Mouse (Mus musculus) midbrain, postnatal 0 days (tissue): ENCODE results near the gene Lrrc23. TPM values are rescaled to one million over a fixed set of nuclear protein-coding genes. Genes with fewer than 3 reads are reported as not detected.
A peak's percentile ranks its signal among the peaks of the same experiment; 100 is the strongest.
"Not testable (repeated sequence)": the region's sequence is repeated elsewhere in the genome, so short reads cannot be mapped to it uniquely, and the experiment has no call there.

Source experiments
- ATAC-seq: fragments of 200-750 bp; cut with Nextera tagmentation; 2 replicates; pipeline ENCODE4 v1.8.0; 2017; ENCODE audit warnings: moderate number of reproducible peaks, mild to moderate bottlenecking, moderate TSS enrichment, moderate library complexity; ENCODE audit not compliant: low FRiP score
- DNase-seq: peaks from one replicate; pipeline ENCODE4 v3.0.0-alpha.2; 2015; ENCODE audit warnings: low spot score
- H3K27ac ChIP-seq: fragments of 300-500 bp; sonication (generic); 2 replicates; pipeline ENCODE4 v1.5.1; 2014; ENCODE audit warnings: low read depth, mild to moderate bottlenecking, low read length, mixed read lengths
- H3K27me3 ChIP-seq: fragments of 300-500 bp; sonication (generic); 2 replicates; pipeline ENCODE4 v1.6.1; 2014; ENCODE audit warnings: low read length, control low read depth, mixed read lengths; ENCODE audit not compliant: insufficient read depth
- H3K36me3 ChIP-seq: fragments of 300-500 bp; sonication (generic); 2 replicates; pipeline ENCODE4 v1.6.1; 2014; ENCODE audit warnings: low read length, control low read depth, mixed read lengths; ENCODE audit not compliant: insufficient read depth
- H3K4me1 ChIP-seq: fragments of 300-500 bp; sonication (generic); 2 replicates; pipeline ENCODE4 v1.6.1; 2014; ENCODE audit warnings: mild to moderate bottlenecking, control low read depth, antibody characterized with exemption, low read length, mixed read lengths; ENCODE audit not compliant: insufficient read depth
- H3K4me2 ChIP-seq: fragments of 300-500 bp; sonication (generic); 2 replicates; pipeline ENCODE4 v1.6.1; 2014; ENCODE audit warnings: low read depth, mild to moderate bottlenecking, low read length, mixed read lengths; ENCODE audit not compliant: poor library complexity, severe bottlenecking
- H3K4me3 ChIP-seq: fragments of 300-500 bp; sonication (generic); 2 replicates; pipeline ENCODE4 v1.5.1; 2014; ENCODE audit warnings: low read depth, mild to moderate bottlenecking, low read length, moderate library complexity
- H3K9ac ChIP-seq: fragments of 300-500 bp; sonication (generic); replicated peaks from 2 replicates; pipeline ENCODE4 v1.6.1; 2014; ENCODE audit warnings: mild to moderate bottlenecking, low read length, moderate library complexity, mixed read lengths; ENCODE audit not compliant: poor library complexity, severe bottlenecking
- H3K9me3 ChIP-seq: fragments of 300-500 bp; sonication (generic); 2 replicates; pipeline ENCODE4 v1.6.1; 2016; ENCODE audit warnings: low read length, control low read depth
- CTCF ChIP-seq: IDR thresholded peaks from 2 replicates; pipeline ENCODE4 v1.5.1; 2016; ENCODE audit warnings: antibody characterized with exemption, mild to moderate bottlenecking
- WGBS: fragments of 180-500 bp; shearing (Covaris S2); extraction: QIAGEN DNeasy Blood & Tissue Kit; methylation state at CpG from one replicate; pipeline ENCODE4 v1.1.7; 2014; 5-methylcytosine and 5-hydroxymethylcytosine counted together
- polyA plus RNA-seq: library from polyadenylated mRNA; unstranded; fragments of >200 nt; fragmentation: Nextera tagmentation; extraction: Ambion mirVana; gene quantifications from 2 replicates; pipeline ENCODE4 v1.2.1, GENCODE M21; 2015
- total RNA-seq: library from RNA; depleted of rRNA; stranded (reverse); fragments of >200 nt; gene quantifications from 2 replicates; pipeline ENCODE4 v1.2.3, GENCODE M21; 2014

Gene Lrrc23
- total and polyA plus RNA-seq, 2 experiments from 2014 or later: 9.0 to 12.8 TPM

DNA sequence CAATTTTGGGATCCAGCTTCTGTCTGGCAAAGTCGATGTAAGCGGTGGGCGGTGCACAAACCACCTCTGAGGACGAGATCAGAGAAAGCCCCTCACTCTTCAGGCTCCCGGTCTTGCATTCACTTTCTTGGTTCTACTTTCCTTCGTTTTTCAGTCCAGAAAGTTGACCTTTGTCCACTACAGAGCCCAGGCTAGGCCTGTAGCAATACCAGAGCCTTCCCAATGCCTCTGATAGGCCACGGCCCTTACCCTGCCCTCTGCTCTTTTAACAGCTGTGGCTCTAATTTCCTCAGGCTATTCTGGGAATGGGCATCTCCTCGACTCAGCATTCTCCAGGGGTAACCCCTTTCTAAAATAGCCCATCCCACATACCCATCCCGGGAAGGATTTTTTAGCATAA is 33.3 kb upstream of the Lrrc23 start:
- H3K36me3 ChIP-seq: peaks cover 34% of the 10 kb centered on the region
- DNase-seq (no peak), ATAC-seq (no peak)
- peak overlapping the region; percentile 87 for H3K4me2 ChIP-seq
- no peaks in the 10 kb centered on the region for H3K27me3 ChIP-seq
- peaks cover 14% of the 10 kb centered on the region for H3K4me1 ChIP-seq
- peak overlapping the region; percentile 61 for H3K4me3 ChIP-seq
- TF ChIP-seq CTCF: no peak
- peak overlapping the region; percentile 74 for H3K27ac ChIP-seq
- WGBS: 17% methylated on average over 9 of the region's 9 CpGs
- H3K9ac ChIP-seq: peak overlapping the region; percentile 71
- H3K9me3 ChIP-seq: no peaks in the 10 kb centered on the region

GRCm38 (mm10) chr6:124811701-124812560 is 32.4 kb upstream of the Lrrc23 start:
- 88% methylated on average over 24 of the region's 24 CpGs for WGBS
- no peaks in the 10 kb centered on the region for H3K9me3 ChIP-seq
- no peak for TF ChIP-seq CTCF
- H3K27me3 ChIP-seq: no peaks in the 10 kb centered on the region
- H3K4me1 ChIP-seq: peaks cover 14% of the 10 kb centered on the region
- H3K36me3 ChIP-seq: peaks cover 25% of the 10 kb centered on the region; the same call in 1 of the 2 replicates
- no peak for DNase-seq
- no peak overlapping the region for H3K9ac ChIP-seq
- H3K4me2 ChIP-seq: peak overlapping the region; percentile 87
- H3K4me3 ChIP-seq: peak overlapping the region; percentile 61; the same call in 1 of the 2 replicates
- ATAC-seq: no peak
- H3K27ac ChIP-seq: no peak overlapping the region

DNA sequence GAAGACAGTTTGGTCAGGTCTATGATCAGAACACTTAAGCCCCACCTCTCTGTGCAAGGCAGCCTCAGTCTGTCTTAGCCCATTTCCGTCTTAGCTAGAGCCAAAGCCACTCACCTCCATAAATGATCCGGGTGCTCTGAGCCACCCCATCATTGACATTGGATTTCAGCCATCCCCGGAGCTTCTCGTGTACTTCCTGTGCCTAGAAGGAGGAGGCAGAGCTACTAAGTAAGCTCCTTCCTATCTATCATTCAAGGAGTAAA is 31.8 kb upstream of the Lrrc23 start:
- DNase-seq: no peak
- Histone ChIP-seq H3K4me1 (peaks cover 14% of the 10 kb centered on the region), H3K9ac (no peak overlapping the region), H3K9me3 (no peaks in the 10 kb centered on the region), H3K27me3 (no peaks in the 10 kb centered on the region), H3K4me2 (no peak overlapping the region), H3K4me3 (no peak overlapping the region), H3K27ac (no peak overlapping the region), H3K36me3 (peaks cover 19% of the 10 kb centered on the region; the same call in 1 of the 2 replicates)
- ATAC-seq: no peak
- 88% methylated on average over 4 of the region's 4 CpGs for WGBS
- no peak for TF ChIP-seq CTCF

- not testable (repeated sequence) for H3K9me3 ChIP-seq, H3K27me3 ChIP-seq, DNase-seq, H3K4me2 ChIP-seq, H3K9ac ChIP-seq, ATAC-seq, H3K4me3 ChIP-seq, H3K27ac ChIP-seq
- 82% methylated on average over 11 of the region's 11 CpGs for WGBS
- H3K4me1 ChIP-seq: peaks cover 14% of the 10 kb centered on the region
- H3K36me3 ChIP-seq: 0 out of 2 replicates have a peak, but pooled peaks cover 15% of the 10 kb centered on the region
Observed at GRCm38 (mm10) chr6:124810566-124811402, 31.3 kb upstream of the Lrrc23 start.

DNA sequence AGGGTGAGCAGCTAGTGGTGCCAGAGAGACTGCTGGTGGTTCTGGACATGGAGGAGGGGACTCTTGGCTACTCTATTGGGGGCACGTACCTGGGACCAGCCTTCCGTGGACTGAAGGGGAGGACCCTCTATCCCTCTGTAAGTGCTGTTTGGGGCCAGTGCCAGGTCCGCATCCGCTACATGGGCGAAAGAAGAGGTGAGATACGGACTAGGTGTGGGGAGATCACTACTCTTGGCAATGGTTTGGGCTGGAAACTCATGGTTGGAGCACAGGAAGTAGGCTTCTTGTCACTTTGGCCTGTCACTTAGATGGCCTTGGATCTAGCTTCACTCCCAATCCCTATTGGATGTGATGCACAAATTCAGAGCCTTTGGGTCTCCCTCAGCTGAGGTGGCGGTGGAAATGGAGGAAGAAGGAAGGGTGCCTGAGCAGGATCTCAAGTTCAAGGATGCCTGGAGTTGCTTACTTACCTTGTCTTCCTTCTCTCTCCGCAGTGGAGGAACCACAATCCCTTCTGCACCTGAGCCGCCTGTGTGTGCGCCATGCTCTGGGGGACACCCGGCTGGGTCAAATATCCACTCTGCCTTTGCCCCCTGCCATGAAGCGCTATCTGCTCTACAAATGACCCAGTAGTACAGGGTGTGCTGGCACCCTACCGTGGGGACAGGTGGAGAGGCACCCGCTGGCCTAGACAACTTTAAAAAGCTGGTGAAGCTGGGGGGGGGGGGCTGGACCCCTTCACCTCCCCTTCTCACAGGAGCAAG is 30.4 kb upstream of the Lrrc23 start:
- H3K27ac ChIP-seq: no peak overlapping the region
- H3K4me2 ChIP-seq: peak overlapping the region; percentile 69
- DNase-seq: no peak
- 0 out of 2 replicates have a peak, but pooled peaks cover 10% of the 10 kb centered on the region for H3K36me3 ChIP-seq
- peak overlapping the region; percentile 43 for H3K4me3 ChIP-seq
- no peaks in the 10 kb centered on the region for H3K9me3 ChIP-seq
- H3K9ac ChIP-seq: peak overlapping the region; percentile 54
- peaks cover 14% of the 10 kb centered on the region for H3K4me1 ChIP-seq
- WGBS: 46% methylated on average over 14 of the region's 14 CpGs
- ATAC-seq: no peak
- TF ChIP-seq CTCF: no peak
- no peaks in the 10 kb centered on the region for H3K27me3 ChIP-seq
